Mouse (Mus musculus): Measurements from ENCODE around the gene Kirrel3. TPM values are rescaled to one million over a fixed set of nuclear protein-coding genes. Genes with fewer than 3 reads are reported as not detected.

The Kirrel3 gene
- total RNA-seq (2021), result 10 to 100 TPM; 59.8 to 62.6 TPM
- long read RNA-seq, experiment 1, partial matches to known transcripts, result 45 of 55 reads
- long read RNA-seq, experiment 1, other reads (novel, unspliced or antisense), result 10 of 55 reads
- long read RNA-seq, experiment 2, partial matches to known transcripts, result 39 of 51 reads
- long read RNA-seq, experiment 2, other reads (novel, unspliced or antisense), result 12 of 51 reads

GRCm38 (mm10) chr9:34485759-34486431 lies at the start of gene Kirrel3:
TSS of gene Kirrel3 (plus strand) at chr9:34485894.
- H3K27ac ChIP-seq, result peak within 1 kb of the TSS; percentile 92
- intact Hi-C loops (cut with DNase I), result loop anchor here (1.0 to 10.0 kb wide), 6 partner anchors 74 to 1226 kb away; no protein-coding TSS in a partner anchor
- peak within 1 kb of the TSS; percentile 73 for H3K4me3 ChIP-seq
- peak; percentile 80 for TF ChIP-seq CTCF (IDR thresholded peaks at IDR 0.05)
- peak; percentile 79 to 82 for DNase-seq (ENCODE audit: extremely low spot score in 1 of 2, low spot score in 2 of 2)

GRCm38 (mm10) chr9:34440721-34441120 lies 45.0 kb upstream of the Kirrel3 start:
- intact Hi-C loops (cut with DNase I), result loop anchor here (2.0 kb wide), 1 partner anchor 24 kb away; no protein-coding TSS in a partner anchor
- H3K27ac ChIP-seq, result no peak overlapping the region
- no peak for DNase-seq (ENCODE audit: extremely low spot score in 1 of 2, low spot score in 2 of 2)
- H3K4me3 ChIP-seq, result no peak overlapping the region
- no peak for TF ChIP-seq CTCF (IDR thresholded peaks at IDR 0.05)

- H3K4me3 ChIP-seq, result no peak overlapping the region
- no peak for DNase-seq (ENCODE audit: extremely low spot score in 1 of 2, low spot score in 2 of 2)
- TF ChIP-seq CTCF (IDR thresholded peaks at IDR 0.05), result no peak
- no peak overlapping the region for H3K27ac ChIP-seq
- intact Hi-C loops (cut with DNase I), result no loop called here
Measured at GRCm38 (mm10) chr9:34443950-34444349, 41.7 kb upstream of the Kirrel3 start.

- no peak for TF ChIP-seq CTCF (IDR thresholded peaks at IDR 0.05)
Measured at GRCm38 (mm10) chr9:34446497-34447350, 39.0 kb upstream of the Kirrel3 start.

GRCm38 (mm10) chr9:34447736-34448135 lies 38.0 kb upstream of the Kirrel3 start:
- Histone ChIP-seq H3K4me3 (no peak overlapping the region), H3K27ac (no peak overlapping the region)
- intact Hi-C loops (cut with DNase I), result no loop called here
- no peak for TF ChIP-seq CTCF (IDR thresholded peaks at IDR 0.05)
- no peak for DNase-seq (ENCODE audit: extremely low spot score in 1 of 2, low spot score in 2 of 2)

More at GRCm38 (mm10) chr9:34446497-34447350, 39.0 kb upstream of the Kirrel3 start:
- DNase-seq (ENCODE audit: extremely low spot score in 1 of 2, low spot score in 2 of 2), result no peak
- Histone ChIP-seq H3K27ac (no peak overlapping the region), H3K4me3 (no peak overlapping the region)
- intact Hi-C loops (cut with DNase I), result no loop called here

GRCm38 (mm10) chr9:34448467-34448866 lies 37.2 kb upstream of the Kirrel3 start:
- intact Hi-C loops (cut with DNase I), result no loop called here

GRCm38 (mm10) chr9:34458189-34458588 lies 27.5 kb upstream of the Kirrel3 start:
- Histone ChIP-seq H3K4me3 (no peak overlapping the region), H3K27ac (no peak overlapping the region)
- intact Hi-C loops (cut with DNase I), result no loop called here
- TF ChIP-seq CTCF (IDR thresholded peaks at IDR 0.05), result no peak
- DNase-seq (ENCODE audit: extremely low spot score in 1 of 2, low spot score in 2 of 2), result no peak

More at GRCm38 (mm10) chr9:34448467-34448866, 37.2 kb upstream of the Kirrel3 start:
- no peak overlapping the region for H3K27ac ChIP-seq
- no peak for TF ChIP-seq CTCF (IDR thresholded peaks at IDR 0.05)
- DNase-seq (ENCODE audit: extremely low spot score in 1 of 2, low spot score in 2 of 2), result no peak
- no peak overlapping the region for H3K4me3 ChIP-seq

GRCm38 (mm10) chr9:34459968-34460367 lies 25.7 kb upstream of the Kirrel3 start:
- Histone ChIP-seq H3K27ac (no peak overlapping the region), H3K4me3 (no peak overlapping the region)
- intact Hi-C loops (cut with DNase I), result loop anchor here (10.0 kb wide), 1 partner anchor 175 kb away; no protein-coding TSS in a partner anchor
- TF ChIP-seq CTCF (IDR thresholded peaks at IDR 0.05), result no peak
- no peak for DNase-seq (ENCODE audit: extremely low spot score in 1 of 2, low spot score in 2 of 2)

GRCm38 (mm10) chr9:34463666-34464065 lies 22.0 kb upstream of the Kirrel3 start:
- no peak for DNase-seq (ENCODE audit: extremely low spot score in 1 of 2, low spot score in 2 of 2)
- H3K27ac ChIP-seq, result no peak overlapping the region
- no peak overlapping the region for H3K4me3 ChIP-seq
- no peak for TF ChIP-seq CTCF (IDR thresholded peaks at IDR 0.05)
- intact Hi-C loops (cut with DNase I), result loop anchor here (10.0 kb wide), 1 partner anchor 179 kb away; no protein-coding TSS in a partner anchor

- intact Hi-C loops (cut with DNase I), result loop anchor here (10.0 kb wide), 1 partner anchor 181 kb away; no protein-coding TSS in a partner anchor
- DNase-seq (ENCODE audit: extremely low spot score in 1 of 2, low spot score in 2 of 2), result no peak
- no peak overlapping the region for H3K4me3 ChIP-seq
- TF ChIP-seq CTCF (IDR thresholded peaks at IDR 0.05), result no peak
- H3K27ac ChIP-seq, result no peak overlapping the region
Measured at GRCm38 (mm10) chr9:34466058-34466457, 19.6 kb upstream of the Kirrel3 start.

- peak; percentile 30 for TF ChIP-seq CTCF (IDR thresholded peaks at IDR 0.05)
- intact Hi-C loops (cut with DNase I), result loop anchor here (10.0 kb wide), 1 partner anchor 184 kb away; no protein-coding TSS in a partner anchor
- Histone ChIP-seq H3K27ac (peak overlapping the region; percentile 33; the same call in 1 of the 2 replicates), H3K4me3 (no peak overlapping the region)
- no peak for DNase-seq (ENCODE audit: extremely low spot score in 1 of 2, low spot score in 2 of 2)
Measured at GRCm38 (mm10) chr9:34469180-34469579, 16.5 kb upstream of the Kirrel3 start.

Data from left cerebral cortex, adult 2 months (tissue).